Mouse (Mus musculus) heart, postnatal 10 days (tissue): ENCODE data around the gene Tor3a. TPM values are rescaled to one million over a fixed set of nuclear protein-coding genes. Genes with fewer than 3 reads are reported as not detected.

ENCODE experiments used
- total RNA-seq, 2 experiments: library from RNA; stranded (reverse); gene quantifications; 2 replicates each; pipeline ENCODE4 v1.2.3; 2021

Gene Tor3a
- total RNA-seq, 2 experiments from 2014 or later, result 11.2 to 14.3 TPM

Other genes with a start within 250 kb of the Tor3a start
- 10 to 100 TPM; 22.2 to 29.6 TPM for gene Soat1, start 200.0 kb downstream of the Tor3a start, total RNA-seq
- 10 to 100 TPM; 43.1 to 45.6 TPM for gene Gm10031, start 150.3 kb downstream of the Tor3a start, total RNA-seq
- 10 to 100 TPM; 24.2 to 25.3 TPM for gene Abl2, start 115.6 kb downstream of the Tor3a start, total RNA-seq
- gene Fam20b, start 44.7 kb upstream of the Tor3a start, total RNA-seq, result 10 to 100 TPM; 45.0 to 47.7 TPM
- gene Angptl1, start 164.2 kb upstream of the Tor3a start, total RNA-seq, result 1 to 10 TPM; 2.4 to 2.5 TPM